Mouse (Mus musculus) gastrocnemius, postnatal 14 days (tissue): Measurements from ENCODE around the gene Scnn1a. TPM values are rescaled to one million over a fixed set of nuclear protein-coding genes. Genes with fewer than 3 reads are reported as not detected.
"Not testable (repeated sequence)": the region's sequence is repeated elsewhere in the genome, so short reads cannot be mapped to it uniquely, and the experiment has no call there.

Experiments
- DNase-seq: peaks from one replicate; pipeline ENCODE4 v3.0.0; 2021; ENCODE audit warnings: mixed read lengths
- intact Hi-C: fragments of 180-260 bp; cut with DNase I; formaldehyde crosslinking; loops from one replicate; pipeline ENCODE4 v1.15.1; 2025; ENCODE audit warnings: low total_unique reads
- long read RNA-seq, 2 experiments: library from polyadenylated mRNA; stranded (forward); transcript quantifications; one replicate each; pipeline ENCODE4 v2.0.0; 2021
- total RNA-seq, 2 experiments: library from RNA; stranded (reverse); gene quantifications; 2 replicates each; pipeline ENCODE4 v1.2.3; 2021

The Scnn1a gene
- total RNA-seq, result under 1 TPM; 0.22 to 0.27 TPM
- long read RNA-seq, experiment 1, result 0 reads
- long read RNA-seq, experiment 2, partial matches to known transcripts, result 0 of 2 reads
- long read RNA-seq, experiment 2, other reads (novel, unspliced or antisense), result 2 of 2 reads

DNA sequence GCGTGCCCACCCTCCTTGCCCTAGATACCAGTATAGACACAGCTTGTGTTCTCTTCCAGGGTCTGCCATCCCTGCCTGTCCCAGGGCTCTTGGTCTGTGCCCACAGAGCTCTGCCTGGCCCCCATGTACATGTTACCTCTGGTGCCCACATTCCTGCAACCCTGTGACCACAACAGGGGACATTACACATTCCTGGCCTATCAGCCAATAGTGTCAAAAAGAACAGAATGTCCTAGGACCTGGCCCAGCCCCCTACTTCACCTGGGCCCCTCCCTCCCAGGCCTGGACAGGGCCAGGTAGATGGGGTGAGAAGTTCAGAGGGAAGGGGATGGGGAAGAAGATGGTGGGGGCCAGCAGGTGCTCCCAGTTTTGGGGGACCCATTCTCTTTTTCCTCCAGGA, at the start of gene Scnn1a:
TSS of gene Scnn1a (plus strand) at position 337 of the 400 bp plus-strand sequence.
- no peak for DNase-seq
- intact Hi-C loops, result no loop called here

DNA sequence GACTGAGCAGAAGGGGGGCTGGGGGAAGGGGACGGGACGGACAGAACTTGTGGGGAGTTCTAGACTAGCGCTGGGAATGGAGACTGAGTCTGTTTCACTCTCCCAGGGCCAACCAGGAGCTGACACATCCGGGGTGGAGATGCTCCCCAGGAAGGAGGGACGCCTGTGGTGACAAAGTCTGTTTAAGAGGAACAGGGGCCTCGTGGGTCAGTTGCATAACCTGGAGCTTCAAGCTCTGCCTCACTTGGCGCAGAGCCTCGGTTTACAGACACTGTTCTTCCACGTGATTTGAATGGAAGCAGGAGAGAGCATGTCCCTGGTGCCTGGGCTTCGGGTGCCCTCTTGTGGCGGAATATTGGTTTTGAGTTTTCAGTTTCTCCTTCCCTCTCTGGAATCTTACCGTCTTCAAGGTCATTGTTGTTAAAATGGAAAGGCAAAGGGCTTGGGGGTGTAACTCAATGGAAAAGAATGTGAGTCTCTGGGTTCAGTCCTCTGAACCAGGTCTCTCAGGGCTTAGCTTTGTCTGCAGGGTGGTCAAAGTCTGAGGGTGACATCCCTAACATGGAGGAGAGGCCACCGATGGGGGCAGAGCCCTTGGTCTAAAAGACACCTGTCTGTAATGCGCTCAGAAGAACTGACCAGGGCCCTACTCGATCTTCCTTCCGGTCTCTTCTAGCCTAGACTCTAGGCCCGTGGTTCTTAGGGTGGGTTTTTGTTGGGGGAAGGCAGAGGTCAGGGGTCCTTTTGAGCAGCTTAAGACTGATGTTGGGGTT, 48.8 kb upstream of the Scnn1a start:
- peak; percentile 95 for DNase-seq
- intact Hi-C loops, result no loop called here

DNA sequence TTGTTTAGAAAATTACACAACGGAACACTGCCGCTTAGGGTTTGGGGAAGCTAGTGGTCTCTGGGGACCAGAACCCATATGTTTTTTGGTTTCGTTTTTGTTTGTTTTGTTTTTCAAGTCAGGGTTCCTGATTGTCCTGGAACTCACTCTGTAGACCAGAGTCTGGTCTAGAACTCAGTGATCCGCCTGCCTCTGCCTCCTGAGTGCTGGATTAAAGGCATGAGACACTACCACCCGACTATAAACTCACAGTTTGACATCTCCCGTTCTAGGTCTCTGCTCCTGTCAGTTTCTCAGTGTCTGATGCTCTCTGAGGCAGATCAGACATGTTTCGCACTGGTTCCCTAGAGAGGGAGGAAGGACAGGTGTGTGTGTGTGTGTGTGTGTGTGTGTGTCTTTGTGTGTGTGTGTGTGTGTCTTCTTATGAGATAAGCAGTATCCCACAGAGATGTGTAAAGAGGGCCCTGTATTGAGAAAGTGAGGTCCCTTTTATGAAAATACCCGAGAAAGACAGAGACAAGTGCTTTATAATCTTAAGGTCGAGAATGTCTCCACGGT, 48.2 kb upstream of the Scnn1a start:
- intact Hi-C loops, result no loop called here
- DNase-seq, result no peak

DNA sequence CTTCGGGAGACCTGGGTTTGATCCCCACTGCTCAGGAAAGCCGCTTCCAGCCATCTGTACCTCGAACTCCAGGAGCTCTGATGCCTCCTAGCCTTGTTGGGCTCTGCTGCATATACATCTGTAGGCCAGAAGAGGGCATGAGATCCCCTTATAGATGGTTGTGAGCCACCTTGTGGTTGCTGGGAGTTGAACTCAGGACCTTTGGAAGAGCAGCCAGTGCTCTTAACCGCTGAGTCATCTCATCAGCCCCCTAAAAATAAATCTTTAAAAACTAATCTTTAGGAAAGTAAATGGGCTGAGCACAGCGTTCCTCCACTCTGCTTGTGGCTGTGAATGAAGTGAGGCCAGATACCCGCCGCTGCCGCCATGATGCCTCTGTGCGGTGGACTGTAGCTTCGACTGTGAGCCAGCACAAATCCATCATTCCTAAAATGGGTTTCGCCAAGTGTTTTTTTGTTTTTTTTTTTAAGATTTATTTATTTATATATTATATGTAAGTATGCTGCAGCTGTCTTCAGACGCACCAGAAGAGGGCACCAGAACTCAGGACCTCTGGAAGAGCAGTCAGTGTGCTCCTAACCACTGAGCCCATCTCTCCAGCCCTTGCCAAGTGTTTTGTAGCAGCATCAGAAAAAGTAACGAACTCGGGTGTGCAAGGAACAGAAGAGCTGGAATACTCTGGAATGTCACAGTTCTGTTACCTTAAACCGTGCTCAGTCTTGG, 45.5 kb upstream of the Scnn1a start:
- DNase-seq, result peak; percentile 47

DNA sequence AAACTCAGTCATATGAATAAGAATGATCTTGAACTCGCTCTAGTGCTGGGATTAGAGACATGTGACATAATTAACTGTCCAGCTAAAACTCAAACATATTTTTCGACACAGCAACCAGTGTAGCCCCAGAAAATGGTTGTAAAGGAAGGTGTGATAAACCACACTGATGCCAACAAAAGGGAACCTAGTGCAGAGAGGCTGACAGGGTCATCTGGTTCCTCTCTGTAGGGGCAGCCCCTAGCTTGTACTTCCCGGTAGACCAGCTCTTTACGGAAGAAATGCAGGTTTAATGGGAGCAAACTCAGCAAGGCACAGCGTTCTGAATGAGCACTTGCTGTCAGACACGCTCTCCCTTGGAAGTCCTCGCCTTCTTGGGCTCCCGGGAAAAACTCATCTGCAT, 40.7 kb upstream of the Scnn1a start:
- DNase-seq, result no peak
- intact Hi-C loops, result loop anchor here (5.0 kb wide), 1 partner anchor 83 kb away; no protein-coding TSS in a partner anchor

More for the DNA sequence above, 45.5 kb upstream of the Scnn1a start:
- intact Hi-C loops, result no loop called here

DNA sequence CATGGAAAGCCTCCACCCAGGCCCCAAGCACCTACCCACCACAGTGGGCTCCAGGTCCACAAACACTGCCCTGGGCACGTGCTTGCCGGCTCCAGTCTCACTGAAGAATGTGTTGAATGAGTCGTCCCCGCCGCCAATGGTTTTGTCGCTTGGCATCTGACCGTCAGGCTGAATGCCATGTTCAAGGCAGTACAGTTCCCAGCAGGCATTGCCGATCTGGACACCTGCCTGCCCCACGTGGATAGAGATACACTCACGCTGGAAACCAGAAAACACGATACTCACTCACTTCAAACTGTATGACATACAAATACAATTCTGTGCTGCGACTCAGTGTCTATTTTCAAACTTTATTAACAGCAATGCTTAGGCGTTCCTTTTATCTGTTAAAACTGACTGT, 37.7 kb upstream of the Scnn1a start:
- not testable (repeated sequence) for DNase-seq
- intact Hi-C loops, result loop anchor here (5.0 kb wide), 1 partner anchor 80 kb away; no protein-coding TSS in a partner anchor

DNA sequence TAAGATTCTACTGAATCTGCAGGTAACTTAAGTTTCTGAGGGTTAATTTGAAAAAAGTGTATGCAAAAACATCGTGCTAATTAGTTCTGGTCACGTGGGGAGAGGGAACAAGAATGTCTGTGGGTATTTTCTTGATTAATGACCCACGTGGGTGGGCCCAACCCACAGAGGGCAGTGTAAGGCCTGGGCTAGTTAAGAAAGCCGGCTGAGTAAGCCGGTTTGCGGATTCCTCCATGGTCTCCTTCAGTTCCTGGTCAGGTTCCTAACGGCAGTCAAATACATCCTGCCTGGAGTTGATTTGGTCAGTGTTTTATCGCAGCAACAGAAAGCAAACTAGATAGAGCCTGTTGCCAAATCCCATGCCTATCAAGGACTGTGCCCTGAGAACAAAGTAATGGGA, 36.2 kb upstream of the Scnn1a start:
- DNase-seq, result no peak
- intact Hi-C loops, result loop anchor here (5.0 kb wide), 1 partner anchor 78 kb away; no protein-coding TSS in a partner anchor

DNA sequence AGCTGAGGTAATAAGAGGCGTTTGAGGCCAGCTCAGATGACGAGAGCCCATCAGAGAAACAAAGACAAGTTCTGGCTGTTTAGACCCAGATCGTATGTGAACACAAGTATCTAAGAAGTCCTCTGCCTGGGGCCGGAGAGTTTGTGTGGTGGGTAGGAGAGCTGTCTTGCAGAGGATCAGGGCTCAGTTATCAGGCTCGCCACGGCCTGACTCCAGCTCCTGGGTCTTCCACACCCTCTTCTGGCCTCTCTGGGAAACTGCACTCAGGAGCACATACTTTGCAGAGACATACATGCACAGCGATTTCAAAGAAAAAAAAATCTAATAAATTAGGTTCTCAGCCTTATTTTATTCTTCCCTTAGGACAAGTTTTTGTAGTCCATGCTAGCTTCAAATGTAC, 35.7 kb upstream of the Scnn1a start:
- intact Hi-C loops, result loop anchor here (5.0 kb wide), 1 partner anchor 78 kb away; no protein-coding TSS in a partner anchor
- no peak for DNase-seq

DNA sequence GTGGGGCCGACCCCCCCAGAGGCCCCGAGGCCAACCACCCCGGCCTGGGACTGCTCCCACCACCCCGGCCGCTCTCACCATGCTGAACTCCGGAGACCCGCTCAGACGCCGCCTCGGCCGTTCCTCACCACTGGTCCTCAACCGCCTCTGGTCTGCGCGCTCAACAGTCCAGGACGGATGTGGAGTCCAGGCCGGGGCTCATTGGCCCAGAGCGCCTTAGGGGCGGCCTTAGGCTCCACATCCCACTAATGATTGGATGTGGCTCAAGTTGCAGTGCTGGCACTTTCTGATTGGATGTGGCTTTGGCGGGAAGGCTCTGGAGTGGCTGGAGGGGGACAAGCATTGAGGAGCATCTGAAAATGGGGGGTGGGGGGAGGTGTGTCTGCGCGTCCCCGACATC, 34.6 kb upstream of the Scnn1a start, which contains the start of gene Tuba3a:
TSS of gene Tuba3a (minus strand) at position 153 of the 400 bp plus-strand sequence.
- DNase-seq, result no peak
- intact Hi-C loops, result no loop called here

DNA sequence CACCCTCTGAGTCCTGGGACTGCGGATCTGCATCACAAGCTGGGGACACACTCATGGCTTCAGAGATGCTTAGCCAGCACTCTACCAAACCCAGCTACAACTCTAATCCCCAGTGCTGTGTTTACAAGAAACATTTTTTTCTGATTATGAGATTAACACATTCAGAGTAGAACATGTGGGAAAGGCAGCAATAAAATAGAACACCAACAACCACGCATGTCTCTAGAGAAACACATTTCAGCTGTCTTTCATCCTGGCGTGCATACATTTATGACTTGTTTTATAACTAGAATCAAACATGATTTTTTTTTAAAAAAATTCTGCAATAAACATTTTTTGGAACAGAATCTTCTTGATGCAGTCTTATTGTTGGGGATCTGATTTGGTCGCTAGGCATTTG, 33.5 kb upstream of the Scnn1a start:
- no peak for DNase-seq
- intact Hi-C loops, result no loop called here

DNA sequence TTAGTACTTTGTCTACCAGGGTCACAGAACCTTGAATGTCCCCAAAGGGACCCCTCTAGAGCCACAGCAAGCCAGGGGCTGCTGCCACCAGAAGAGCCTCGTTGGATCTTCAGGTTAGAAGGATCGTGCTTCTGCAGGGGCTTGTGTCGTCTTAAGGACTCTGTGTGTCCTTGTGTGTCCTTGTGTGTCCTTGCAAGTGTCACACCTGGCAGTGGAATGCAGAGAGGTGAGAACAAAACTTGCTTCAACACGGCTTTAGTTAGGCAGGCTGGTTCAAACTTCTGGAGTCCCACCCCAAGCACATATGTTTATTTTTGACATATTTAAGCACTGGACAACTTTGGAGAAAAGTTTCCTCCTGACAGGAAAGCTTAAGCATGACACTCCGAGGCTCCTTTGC, 31.7 kb upstream of the Scnn1a start:
- intact Hi-C loops, result no loop called here
- DNase-seq, result no peak

DNA sequence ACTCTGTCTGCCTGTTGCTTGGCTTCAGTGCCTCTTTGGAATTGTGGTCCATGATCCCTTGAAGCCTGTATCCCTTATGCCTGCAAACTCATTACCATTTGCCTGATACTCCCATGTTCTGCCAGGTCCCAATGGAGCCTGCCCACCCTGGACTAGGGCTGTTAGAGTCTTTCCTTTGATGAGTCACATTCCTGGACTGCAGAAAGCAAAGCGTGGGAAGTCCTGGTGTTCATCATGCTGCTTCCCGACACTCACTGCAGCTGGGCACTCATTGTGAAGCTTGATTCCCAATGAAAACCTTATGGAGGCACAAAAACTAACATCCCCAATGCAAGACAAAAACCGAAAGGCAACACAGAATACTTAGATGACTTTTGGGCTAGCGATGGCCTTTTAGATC, 29.1 kb upstream of the Scnn1a start:
- DNase-seq, result no peak
- intact Hi-C loops, result no loop called here

DNA sequence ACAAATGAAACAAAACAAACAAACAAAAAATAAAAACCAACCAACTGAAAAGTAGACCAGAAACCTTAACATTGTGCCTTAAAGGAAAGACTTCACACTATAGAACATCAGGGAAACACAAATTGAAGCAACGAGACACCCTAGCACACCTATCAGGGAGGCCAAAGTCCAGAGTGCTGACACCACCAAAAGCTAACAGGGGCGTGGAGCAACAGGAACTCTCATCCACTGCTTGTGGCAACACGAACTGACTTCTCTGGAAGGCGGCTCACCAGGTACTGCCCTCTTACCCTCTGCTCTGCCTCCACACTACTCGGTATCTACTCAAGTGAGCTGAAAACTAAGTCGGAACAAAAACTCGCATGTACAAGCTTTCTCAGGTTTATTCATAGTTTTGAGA, 28.2 kb upstream of the Scnn1a start:
- no peak for DNase-seq
- intact Hi-C loops, result no loop called here

DNA sequence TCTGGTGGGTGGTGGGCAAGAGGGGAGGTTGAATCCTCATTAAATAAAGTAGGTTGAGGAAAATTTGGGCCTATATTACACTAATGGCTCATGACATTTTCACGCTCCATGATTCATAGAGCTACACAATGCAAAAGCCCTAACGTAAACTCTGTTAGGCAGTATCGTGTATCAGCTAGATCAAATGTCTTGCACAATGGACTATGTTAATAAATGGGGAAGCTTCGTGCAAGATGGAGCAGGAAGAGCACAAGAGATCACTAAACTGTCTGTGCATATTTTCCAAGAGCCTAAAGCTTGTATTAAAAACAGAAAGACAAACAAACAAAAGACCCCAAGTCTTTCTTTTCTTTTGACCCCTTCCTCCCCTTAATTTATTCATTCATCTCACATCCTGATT, 26.4 kb upstream of the Scnn1a start:
- intact Hi-C loops, result no loop called here
- no peak for DNase-seq

DNA sequence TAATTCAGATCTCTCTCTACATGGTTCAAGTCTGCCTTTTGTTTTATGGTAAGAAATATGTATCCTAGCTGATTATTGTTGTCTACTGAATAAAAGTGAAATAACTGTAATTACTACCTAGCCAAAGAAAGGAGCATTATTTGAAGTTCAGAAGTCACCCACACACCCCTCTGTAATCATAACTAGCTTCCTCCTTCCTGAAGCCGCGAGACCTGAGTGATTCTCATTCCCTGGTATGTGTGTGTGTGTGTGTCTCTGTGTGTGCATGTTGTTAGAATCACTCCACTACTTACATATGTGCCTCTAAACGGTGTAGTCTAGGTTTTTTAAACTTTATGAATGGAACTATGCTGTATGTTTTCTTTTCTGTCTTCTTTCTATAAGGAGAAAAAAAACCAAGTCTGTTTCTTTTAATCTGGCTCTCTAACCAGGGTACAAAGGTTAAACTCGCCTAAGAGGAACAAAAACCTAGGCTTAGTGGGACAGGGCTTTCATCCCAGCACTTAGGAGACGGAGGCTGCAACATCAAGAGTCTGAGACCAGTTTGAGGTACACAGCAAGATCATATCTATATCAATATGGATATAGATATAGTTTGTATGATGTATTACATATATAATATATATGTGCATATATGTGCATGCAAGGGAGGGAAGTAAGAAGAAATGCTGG, 23.2 kb upstream of the Scnn1a start:
- DNase-seq, result no peak
- intact Hi-C loops, result no loop called here

DNA sequence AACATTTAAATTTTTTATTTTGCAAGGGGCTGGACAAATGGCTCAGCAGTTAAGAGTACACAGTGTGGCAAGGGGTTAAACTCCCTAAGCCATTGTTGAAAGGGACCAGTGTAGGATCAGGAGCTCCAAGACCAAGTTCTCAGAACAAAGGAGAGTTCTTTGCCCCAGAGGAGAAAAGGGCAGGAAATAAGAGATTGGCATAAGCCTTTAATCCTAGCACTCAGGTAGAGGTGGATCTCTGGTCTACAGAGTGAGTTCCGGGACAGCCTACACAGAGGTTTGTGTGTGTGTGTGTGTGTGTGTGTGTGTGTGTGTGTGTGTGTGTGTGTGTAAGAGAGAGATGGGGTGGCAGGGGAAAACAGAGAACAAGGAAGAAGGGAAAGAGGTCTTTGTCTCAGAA, 19.5 kb upstream of the Scnn1a start:
- intact Hi-C loops, result no loop called here
- no peak for DNase-seq

DNA sequence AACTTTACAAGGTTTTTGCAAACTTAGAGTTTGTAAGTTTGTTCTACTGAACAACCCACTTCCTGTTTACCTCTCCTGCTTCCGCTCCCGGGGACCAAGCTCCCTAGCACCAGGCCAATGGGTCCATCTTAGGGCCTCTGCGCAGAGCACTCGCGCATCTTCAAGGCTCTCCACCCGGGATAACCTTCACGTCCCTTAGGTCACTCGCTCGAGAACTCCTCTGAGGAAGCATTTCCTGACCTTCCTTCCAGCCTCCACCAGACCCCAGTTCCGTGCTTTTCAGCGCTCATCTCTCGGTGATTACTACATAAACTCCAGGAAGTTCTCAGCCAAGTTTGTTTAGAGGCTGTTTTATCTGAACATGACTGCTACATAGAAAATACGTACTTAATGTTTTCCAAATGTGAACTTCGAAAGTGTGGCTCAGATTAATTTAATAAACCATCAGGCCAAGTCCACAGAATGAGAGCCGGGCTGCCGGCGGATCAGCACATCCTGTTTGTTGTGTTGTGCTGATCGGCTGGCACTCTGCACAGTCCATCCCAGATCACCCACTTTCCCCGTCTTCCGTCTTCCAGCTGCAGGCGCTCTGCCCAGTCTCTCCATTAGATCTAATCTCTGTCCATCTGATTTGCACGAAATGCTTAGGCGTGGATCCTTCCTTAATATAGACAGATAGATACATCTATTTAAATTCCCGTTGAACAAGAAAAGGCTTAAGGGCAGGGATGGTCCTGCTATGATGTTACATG, 18.1 kb upstream of the Scnn1a start:
- DNase-seq, result no peak
- intact Hi-C loops, result no loop called here

DNA sequence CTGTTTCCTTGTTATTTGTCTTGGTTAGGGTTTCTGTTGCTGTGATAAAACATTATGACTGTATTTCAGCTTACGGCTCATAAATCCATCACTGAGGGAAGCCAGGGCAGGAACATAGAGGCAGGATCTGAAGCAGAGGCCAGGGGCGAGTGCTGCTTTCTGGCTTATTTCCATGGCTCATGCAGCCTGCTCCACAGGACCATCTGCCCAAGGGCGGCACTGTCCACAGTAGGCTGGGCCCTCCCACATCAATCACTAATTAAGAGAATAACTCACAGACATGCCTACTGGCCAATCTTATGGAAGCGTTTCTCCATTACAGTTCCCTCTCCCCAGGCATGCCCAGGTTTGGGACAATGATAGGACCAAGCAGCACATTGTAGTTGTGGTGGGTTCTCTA, 17.2 kb upstream of the Scnn1a start:
- no peak for DNase-seq
- intact Hi-C loops, result no loop called here

DNA sequence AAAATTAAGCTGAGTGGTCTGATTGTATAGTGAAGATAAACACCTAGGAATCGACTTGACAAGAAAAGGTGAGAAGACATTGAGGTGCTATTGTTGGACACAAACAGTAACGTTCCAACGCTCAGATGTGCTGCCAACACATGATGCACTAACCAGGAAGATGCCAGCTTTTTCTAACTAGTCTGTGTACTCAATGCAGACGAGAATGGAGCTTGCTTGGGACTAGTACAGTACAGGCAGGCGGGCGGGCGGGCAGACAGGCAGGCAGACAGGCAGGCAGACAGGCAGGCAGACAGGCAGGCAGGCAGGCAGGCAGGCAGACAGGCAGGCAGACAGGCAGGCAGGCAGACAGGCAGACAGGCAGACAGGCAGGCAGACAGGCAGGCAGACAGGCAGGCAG, 16.1 kb upstream of the Scnn1a start:
- intact Hi-C loops, DNase-seq: not testable (repeated sequence)
